Mouse (Mus musculus): Measurements from ENCODE around the gene Eipr1.

- TF ChIP-seq CTCF (IDR thresholded peaks at IDR 0.05; ENCODE audit: low read depth) (no peak), EP300 (IDR thresholded peaks at IDR 0.05; ENCODE audit: low read depth) (no peak)
Observed at GRCm38 (mm10) chr12:28803043-28803442, 51.4 kb downstream of the Eipr1 start.
